Mouse (Mus musculus): ENCODE results near the gene Nae1. TPM values are rescaled to one million over a fixed set of nuclear protein-coding genes. Genes with fewer than 3 reads are reported as not detected.

The Nae1 gene
- polyA plus RNA-seq, 1 experiment from 2014 or later: 111 TPM

DNA sequence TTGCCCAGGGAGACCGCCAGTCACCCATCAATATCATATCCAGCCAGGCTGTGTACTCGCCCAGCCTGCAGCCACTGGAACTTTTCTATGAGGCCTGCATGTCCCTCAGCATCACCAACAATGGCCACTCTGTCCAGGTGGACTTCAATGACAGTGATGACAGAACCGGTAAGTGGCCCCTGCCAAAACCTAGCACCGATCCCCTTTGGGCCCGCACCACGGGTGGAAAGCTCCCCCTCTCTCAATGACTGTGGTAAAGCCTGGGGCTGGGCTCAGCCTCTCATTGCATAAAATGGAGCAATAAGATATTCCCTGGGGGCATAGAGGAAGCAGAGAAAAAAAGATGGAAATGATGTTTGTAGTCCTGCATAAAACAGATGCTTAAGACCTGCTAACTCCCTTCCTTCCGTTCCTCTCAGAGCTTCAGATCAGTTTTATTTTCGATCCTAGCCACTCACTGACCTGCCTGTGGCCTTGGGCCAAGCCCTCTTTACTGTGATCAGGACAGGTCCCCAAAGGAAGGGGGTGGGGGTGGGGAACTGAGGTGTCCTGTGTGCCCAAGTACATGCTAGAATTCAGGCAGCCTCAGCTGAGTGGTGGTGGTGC is 9.1 kb upstream of the Nae1 start:
- peaks cover 56% of the 10 kb centered on the region for H3K27me3 ChIP-seq
- 77% methylated on average over 8 of the region's 8 CpGs for WGBS
- ATAC-seq (ENCODE audit: insufficient number of reproducible peaks, insufficient read depth, low FRiP score, low TSS enrichment, low read depth): no peak

GRCm38 (mm10) chr8:104542160-104542559 is 7.7 kb upstream of the Nae1 start:
- H3K4me3 ChIP-seq: no peak overlapping the region
- H3K27me3 ChIP-seq: peaks cover 56% of the 10 kb centered on the region
- H3K27ac ChIP-seq: no peak overlapping the region
- no peak for ATAC-seq (ENCODE audit: insufficient number of reproducible peaks, insufficient read depth, low FRiP score, low TSS enrichment, low read depth)
- H3K9me3 ChIP-seq: no peaks in the 10 kb centered on the region
- no peak overlapping the region for H3K4me2 ChIP-seq
- H3K4me1 ChIP-seq: peaks cover 33% of the 10 kb centered on the region
- H3K9ac ChIP-seq: no peak overlapping the region
- no peaks in the 10 kb centered on the region for H3K36me3 ChIP-seq
- WGBS: 13% methylated on average over 11 of the region's 11 CpGs

More for the DNA sequence above, 9.1 kb upstream of the Nae1 start:
- H3K9me3 ChIP-seq: no peaks in the 10 kb centered on the region
- H3K27ac ChIP-seq: no peak overlapping the region
- no peak overlapping the region for H3K4me3 ChIP-seq
- no peaks in the 10 kb centered on the region for H3K36me3 ChIP-seq
- H3K4me1 ChIP-seq: peaks cover 21% of the 10 kb centered on the region
- no peak overlapping the region for H3K9ac ChIP-seq
- no peak overlapping the region for H3K4me2 ChIP-seq

- H3K4me1 ChIP-seq: peaks cover 33% of the 10 kb centered on the region
- WGBS: 16% methylated on average over 8 of the region's 8 CpGs
Observed at GRCm38 (mm10) chr8:104541515-104541880, 7.1 kb upstream of the Nae1 start.

GRCm38 (mm10) chr8:104540710-104541514 is 6.5 kb upstream of the Nae1 start:
- no peaks in the 10 kb centered on the region for H3K9me3 ChIP-seq
- peaks cover 33% of the 10 kb centered on the region for H3K4me1 ChIP-seq
- H3K4me2 ChIP-seq: peak overlapping the region; percentile 91
- H3K9ac ChIP-seq: peak overlapping the region; percentile 61
- no peaks in the 10 kb centered on the region for H3K36me3 ChIP-seq
- H3K27me3 ChIP-seq: peaks cover 56% of the 10 kb centered on the region
- ATAC-seq (ENCODE audit: insufficient number of reproducible peaks, insufficient read depth, low FRiP score, low TSS enrichment, low read depth): no peak
- peak overlapping the region; percentile 50 for H3K4me3 ChIP-seq
- H3K27ac ChIP-seq: no peak overlapping the region
- WGBS: under 1% methylated on average over 75 of the region's 76 CpGs

More at GRCm38 (mm10) chr8:104541515-104541880, 7.1 kb upstream of the Nae1 start:
- no peak for ATAC-seq (ENCODE audit: insufficient number of reproducible peaks, insufficient read depth, low FRiP score, low TSS enrichment, low read depth)
- Histone ChIP-seq H3K27ac (no peak overlapping the region), H3K4me2 (peak overlapping the region; percentile 91), H3K27me3 (peaks cover 56% of the 10 kb centered on the region), H3K9me3 (no peaks in the 10 kb centered on the region), H3K4me3 (peak overlapping the region; percentile 50), H3K36me3 (no peaks in the 10 kb centered on the region), H3K9ac (peak overlapping the region; percentile 61)

GRCm38 (mm10) chr8:104540238-104540637 is 5.8 kb upstream of the Nae1 start:
- no peaks in the 10 kb centered on the region for H3K36me3 ChIP-seq
- peaks cover 56% of the 10 kb centered on the region for H3K27me3 ChIP-seq
- peaks cover 36% of the 10 kb centered on the region for H3K4me1 ChIP-seq
- H3K4me3 ChIP-seq: peak overlapping the region; percentile 50
- ATAC-seq (ENCODE audit: insufficient number of reproducible peaks, insufficient read depth, low FRiP score, low TSS enrichment, low read depth): no peak
- H3K9ac ChIP-seq: no peak overlapping the region
- H3K9me3 ChIP-seq: no peaks in the 10 kb centered on the region
- no peak overlapping the region for H3K27ac ChIP-seq
- 38% methylated on average over 7 of the region's 7 CpGs for WGBS
- peak overlapping the region; percentile 91 for H3K4me2 ChIP-seq

- no peak overlapping the region for H3K4me3 ChIP-seq
- H3K9ac ChIP-seq: no peak overlapping the region
- no peak overlapping the region for H3K27ac ChIP-seq
- no peak for ATAC-seq (ENCODE audit: insufficient number of reproducible peaks, insufficient read depth, low FRiP score, low TSS enrichment, low read depth)
- H3K27me3 ChIP-seq: peaks cover 56% of the 10 kb centered on the region
- 73% methylated on average over 2 of the region's 2 CpGs for WGBS
- no peak overlapping the region for H3K4me2 ChIP-seq
- H3K36me3 ChIP-seq: no peaks in the 10 kb centered on the region
- peaks cover 42% of the 10 kb centered on the region for H3K4me1 ChIP-seq
- H3K9me3 ChIP-seq: no peaks in the 10 kb centered on the region
Observed at GRCm38 (mm10) chr8:104539566-104539965, 5.1 kb upstream of the Nae1 start.

GRCm38 (mm10) chr8:104538896-104539295 is 4.5 kb upstream of the Nae1 start:
- no peak overlapping the region for H3K4me2 ChIP-seq
- no peak overlapping the region for H3K4me3 ChIP-seq
- peaks cover 51% of the 10 kb centered on the region for H3K27me3 ChIP-seq
- no peaks in the 10 kb centered on the region for H3K36me3 ChIP-seq
- no peak overlapping the region for H3K9ac ChIP-seq
- 64% methylated on average over 4 of the region's 4 CpGs for whole genome bisulfite sequencing
- H3K27ac ChIP-seq: no peak overlapping the region
- no peak for ATAC-seq (ENCODE audit: insufficient number of reproducible peaks, insufficient read depth, low FRiP score, low TSS enrichment, low read depth)
- peaks cover 42% of the 10 kb centered on the region for H3K4me1 ChIP-seq
- H3K9me3 ChIP-seq: no peaks in the 10 kb centered on the region

DNA sequence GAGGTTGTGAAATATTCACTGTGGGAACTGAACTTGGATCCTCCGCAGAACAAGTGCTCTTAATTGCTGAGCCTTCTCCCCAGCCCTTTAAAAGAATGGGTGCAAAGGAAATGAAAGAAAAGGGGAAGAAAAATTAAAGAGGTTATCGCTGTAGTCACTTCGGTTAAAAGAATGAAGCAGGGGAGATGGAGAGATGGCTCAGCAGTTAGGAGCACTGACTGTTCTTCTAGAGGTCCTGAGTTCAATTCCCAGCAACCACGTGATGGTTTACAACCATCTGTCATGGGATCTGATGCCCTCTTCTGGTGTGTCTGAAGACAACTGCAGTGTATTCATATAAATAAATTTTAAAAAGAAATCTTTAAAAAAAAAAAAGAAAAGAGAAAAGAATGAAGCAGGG is 1.6 kb upstream of the Nae1 start:
- 82% methylated on average over 4 of the region's 4 CpGs for whole genome bisulfite sequencing
- H3K4me3 ChIP-seq: no peak overlapping the region
- no peaks in the 10 kb centered on the region; the same call in 1 of the 2 replicates for H3K36me3 ChIP-seq
- no peak for ATAC-seq (ENCODE audit: insufficient number of reproducible peaks, insufficient read depth, low FRiP score, low TSS enrichment, low read depth)
- no peak overlapping the region for H3K4me2 ChIP-seq
- no peak overlapping the region for H3K27ac ChIP-seq
- H3K27me3 ChIP-seq: peaks cover 23% of the 10 kb centered on the region
- no peak overlapping the region for H3K9ac ChIP-seq
- H3K9me3 ChIP-seq: no peaks in the 10 kb centered on the region
- peaks cover 45% of the 10 kb centered on the region for H3K4me1 ChIP-seq

DNA sequence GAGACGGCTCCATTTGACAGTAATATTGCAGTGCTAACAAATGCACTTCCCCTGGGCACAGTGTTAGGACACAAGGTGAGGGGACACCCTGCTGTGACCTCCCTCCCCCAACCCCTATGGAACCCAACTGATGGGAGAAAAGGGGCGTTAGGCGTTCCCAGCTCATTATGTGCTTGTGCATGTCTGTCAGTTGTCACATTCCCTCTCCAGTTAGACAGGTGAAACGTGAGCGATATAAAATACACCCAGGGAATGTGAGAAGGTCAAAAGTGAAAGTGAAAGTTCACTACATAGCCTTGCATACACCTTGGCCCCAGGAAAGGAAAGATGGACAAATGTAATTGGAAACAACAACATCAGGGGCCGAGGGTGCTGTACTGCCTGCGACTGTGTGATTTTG is 941 bp upstream of the Nae1 start:
- H3K4me1 ChIP-seq: peaks cover 39% of the 10 kb centered on the region
- H3K9ac ChIP-seq: no peak overlapping the region
- 36% methylated on average over 7 of the region's 7 CpGs for WGBS
- peaks cover 16% of the 10 kb centered on the region for H3K27me3 ChIP-seq
- H3K4me3 ChIP-seq: peak overlapping the region; percentile 83
- H3K4me2 ChIP-seq: peak overlapping the region; percentile 66
- H3K36me3 ChIP-seq: peaks cover under 1% of the 10 kb centered on the region
- H3K9me3 ChIP-seq: no peaks in the 10 kb centered on the region
- ATAC-seq (ENCODE audit: insufficient number of reproducible peaks, insufficient read depth, low FRiP score, low TSS enrichment, low read depth): no peak
- H3K27ac ChIP-seq: no peak overlapping the region

GRCm38 (mm10) chr8:104534779-104535141 is 323 bp upstream of the Nae1 start:
- peak overlapping the region; percentile 97 for H3K9ac ChIP-seq
- ATAC-seq (ENCODE audit: insufficient number of reproducible peaks, insufficient read depth, low FRiP score, low TSS enrichment, low read depth): 0 out of 2 replicates have a peak, but pooled peaks have one; percentile 20

GRCm38 (mm10) chr8:104533551-104533950 is 886 bp downstream of the Nae1 start:
- WGBS: 16% methylated on average over 7 of the region's 7 CpGs
- Histone ChIP-seq H3K4me1 (peaks cover 34% of the 10 kb centered on the region), H3K36me3 (peaks cover 14% of the 10 kb centered on the region), H3K4me2 (peak overlapping the region; percentile 66), H3K9ac (peak overlapping the region; percentile 97), H3K27me3 (no peaks in the 10 kb centered on the region), H3K4me3 (peak overlapping the region; percentile 83), H3K9me3 (no peaks in the 10 kb centered on the region), H3K27ac (no peak overlapping the region; the same call in 1 of the 2 replicates)
- ATAC-seq (ENCODE audit: insufficient number of reproducible peaks, insufficient read depth, low FRiP score, low TSS enrichment, low read depth): no peak

More at GRCm38 (mm10) chr8:104534779-104535141, 323 bp upstream of the Nae1 start:
- Histone ChIP-seq H3K4me1 (peaks cover 38% of the 10 kb centered on the region), H3K36me3 (peaks cover 7% of the 10 kb centered on the region), H3K4me2 (peak overlapping the region; percentile 66), H3K4me3 (peak overlapping the region; percentile 83), H3K9me3 (no peaks in the 10 kb centered on the region), H3K27ac (no peak overlapping the region), H3K27me3 (peaks cover 10% of the 10 kb centered on the region)
- WGBS: 12% methylated on average over 9 of the region's 9 CpGs

DNA sequence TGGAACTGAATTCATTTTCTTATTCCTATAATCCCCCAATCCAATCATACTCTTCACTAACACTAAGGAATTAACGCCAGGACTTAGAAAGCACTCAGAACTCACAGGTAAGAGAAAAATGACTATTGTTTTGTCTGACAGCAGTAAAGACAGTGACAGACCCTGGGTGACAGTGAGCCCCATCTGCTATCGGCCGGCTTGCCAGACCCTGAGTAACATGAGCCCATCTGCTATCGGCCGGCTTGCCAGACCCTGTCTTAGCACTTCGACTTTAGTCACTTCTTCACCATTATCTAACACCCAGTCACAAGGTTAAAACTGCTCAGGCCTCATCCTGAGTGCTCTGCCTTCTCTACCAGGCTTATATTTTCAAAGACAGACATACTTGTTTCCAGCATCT is 4.8 kb downstream of the Nae1 start:
- no peak overlapping the region for H3K4me2 ChIP-seq
- no peak overlapping the region for H3K27ac ChIP-seq
- H3K9me3 ChIP-seq: no peaks in the 10 kb centered on the region
- no peaks in the 10 kb centered on the region for H3K27me3 ChIP-seq
- no peak overlapping the region for H3K9ac ChIP-seq
- H3K4me1 ChIP-seq: peaks cover 13% of the 10 kb centered on the region
- ATAC-seq (ENCODE audit: insufficient number of reproducible peaks, insufficient read depth, low FRiP score, low TSS enrichment, low read depth): no peak
- WGBS: 87% methylated on average over 6 of the region's 6 CpGs
- peaks cover 41% of the 10 kb centered on the region for H3K36me3 ChIP-seq
- H3K4me3 ChIP-seq: no peak overlapping the region

All from embryonic facial prominence, embryonic 13.5 days (tissue).